Mouse (Mus musculus): ENCODE measurements around the gene Gramd4.

DNA sequence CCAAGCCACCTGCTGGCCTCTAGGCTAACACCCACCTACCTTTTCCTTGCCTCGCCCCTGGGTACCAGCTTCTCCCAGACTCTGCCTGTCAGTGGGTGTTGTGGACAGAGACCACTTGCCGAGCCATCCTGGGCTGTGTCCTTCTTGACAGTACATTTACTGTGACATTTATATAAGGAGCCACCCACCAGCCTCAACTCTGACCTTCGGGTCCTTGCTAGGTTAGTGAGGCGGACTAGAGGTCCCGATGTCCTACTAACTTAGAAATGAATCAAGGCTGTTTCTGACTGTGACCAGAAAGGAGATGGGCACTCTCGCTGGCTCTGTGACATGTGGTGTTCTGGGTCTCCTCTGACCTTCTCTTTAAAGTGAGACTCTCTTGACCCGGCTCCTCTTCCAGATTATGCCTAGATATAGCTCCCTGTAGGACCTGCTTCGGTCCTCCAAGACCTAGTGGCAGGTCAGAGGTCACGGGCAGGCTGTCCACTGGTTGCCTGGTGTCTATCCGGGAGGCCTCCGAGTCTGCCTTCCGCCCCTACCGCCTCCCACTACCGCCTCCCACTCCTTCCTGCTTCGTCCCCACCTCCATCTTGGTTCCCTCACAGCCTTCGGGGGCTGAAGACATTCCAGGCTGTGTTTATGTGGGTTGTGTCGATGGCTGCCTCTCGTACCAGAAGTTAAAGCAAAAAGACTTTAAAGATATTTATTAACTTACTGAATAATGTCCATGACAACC is 21.2 kb downstream of the Gramd4 start:
- TF ChIP-seq CTCF (IDR thresholded peaks at IDR 0.05; ENCODE audit: control insufficient read depth, insufficient read depth, low read length) (no peak), POLR2A (IDR thresholded peaks at IDR 0.05; ENCODE audit: borderline replicate concordance, control insufficient read depth, low read depth, low read length) (no peak)
